22 mouse cellular contexts compared by ENCODE assay signal in genomic region chr6:5048025-5048424, GRCm38 (mm10).
DNase-seq lines count a peak whose midpoint lies in the region; ATAC-seq and TF ChIP-seq lines count a peak whose summit lies in the region.
"Had no signal": no experiment of that assay in that cellular context is flagged by ENCODE, and none has a peak within 500 bp of the region (broad histone marks: within the 10 kb centered on the region; RNA-seq: fewer than 3 reads in every experiment).

No protein-coding gene starts in this region.

- H3K9ac ChIP-seq in lung, embryonic 16.5 days (ENCODE audit: low read length), result no peak overlapping the region
- no peak overlapping the region for H3K9ac ChIP-seq in midbrain, embryonic 11.5 days (ENCODE audit: low read length)
- H3K9ac ChIP-seq: embryonic facial prominence, embryonic 13.5 days; embryonic facial prominence, embryonic 15.5 days; forebrain, embryonic 12.5 days had no signal

- no peak overlapping the region for H3K4me3 ChIP-seq in lung, embryonic 16.5 days (ENCODE audit: low read length)
- no peak overlapping the region for H3K4me3 ChIP-seq in lung, adult 2 months (replicated peaks; ENCODE audit: extremely low read depth, low read depth, low read length)
- H3K4me3 ChIP-seq in midbrain, embryonic 11.5 days (ENCODE audit: low read depth, low read length), result no peak overlapping the region
- H3K4me3 ChIP-seq in midbrain, embryonic 10.5 days, result no peak overlapping the region
- H3K4me3 ChIP-seq: embryonic facial prominence, embryonic 13.5 days; embryonic facial prominence, embryonic 15.5 days; erythroblast, embryonic 14.5 days; forebrain, embryonic 10.5 days; forebrain, embryonic 12.5 days had no signal

- no peak for TF ChIP-seq POLR2A in lung, adult 2 months (IDR thresholded peaks at IDR 0.05; ENCODE audit: borderline replicate concordance, extremely low read depth, low read depth, low read length)

- no peaks in the 10 kb centered on the region; the same call in 1 of the 2 replicates for H3K9me3 ChIP-seq in lung, embryonic 16.5 days (ENCODE audit: control insufficient read depth, low read length)
- no peaks in the 10 kb centered on the region for H3K9me3 ChIP-seq in midbrain, embryonic 11.5 days (ENCODE audit: control insufficient read depth, low read length)
- no peaks in the 10 kb centered on the region for H3K9me3 ChIP-seq in midbrain, embryonic 10.5 days (replicated peaks)
- H3K9me3 ChIP-seq: embryonic facial prominence, embryonic 13.5 days; embryonic facial prominence, embryonic 15.5 days; forebrain, embryonic 10.5 days; forebrain, embryonic 12.5 days had no signal

- H3K27me3 ChIP-seq in lung, embryonic 16.5 days (ENCODE audit: control insufficient read depth, insufficient read depth, low read depth, low read length), result no peaks in the 10 kb centered on the region
- no peaks in the 10 kb centered on the region for H3K27me3 ChIP-seq in midbrain, embryonic 11.5 days (ENCODE audit: control insufficient read depth, insufficient read depth, low read length)
- no peaks in the 10 kb centered on the region for H3K27me3 ChIP-seq in midbrain, embryonic 10.5 days (ENCODE audit: low read depth, poor library complexity, severe bottlenecking)
- H3K27me3 ChIP-seq: embryonic facial prominence, embryonic 13.5 days; embryonic facial prominence, embryonic 15.5 days; forebrain, embryonic 12.5 days had no signal

- peak; percentile 81 for ATAC-seq in lung, embryonic 16.5 days (ENCODE audit: low read depth)
- ATAC-seq in midbrain, embryonic 11.5 days (ENCODE audit: low FRiP score), result no peak
- ATAC-seq: forebrain, embryonic 14.5 days had no signal

- no peak overlapping the region for H3K4me2 ChIP-seq in lung, embryonic 16.5 days (ENCODE audit: low read depth, low read length)
- no peak overlapping the region for H3K4me2 ChIP-seq in midbrain, embryonic 11.5 days
- H3K4me2 ChIP-seq: embryonic facial prominence, embryonic 13.5 days; embryonic facial prominence, embryonic 15.5 days; forebrain, embryonic 12.5 days had no signal

- TF ChIP-seq CTCF in lung, adult 2 months (IDR thresholded peaks at IDR 0.05; ENCODE audit: insufficient read depth, low read length), result no peak

- DNase-seq in lung, postnatal 14 days, result no peak
- DNase-seq in lung, postnatal 25 days (ENCODE audit: low spot score), result peak; percentile 24
- DNase-seq in lung, adult 2 months, result no peak
- DNase-seq in midbrain, embryonic 11.5 days (ENCODE audit: low spot score, missing footprints), result peak; percentile 73
- DNase-seq in midbrain, embryonic 10.5 days (ENCODE audit: low spot score), result no peak
- DNase-seq: adrenal gland, adult 2 months; adrenal gland, postnatal 10 days; adrenal gland, postnatal 25 days; cerebellum, adult 11 months; cerebellum, adult 18-20 months; cerebellum, adult 8-10 months; cerebellum, adult 9-11 months; cerebellum, postnatal 14 days; cerebellum, postnatal 36 days; embryo, embryonic 11 days had no signal

- 66% methylated on average over 3 of the region's 3 CpGs for WGBS in lung, embryonic 16.5 days
- 71% methylated on average over 3 of the region's 3 CpGs for WGBS in lung, adult 2 months
- WGBS in midbrain, embryonic 11.5 days, result 94% methylated on average over 3 of the region's 3 CpGs
- WGBS in midbrain, embryonic 10.5 days, result 92% methylated on average over 3 of the region's 3 CpGs

- H3K4me1 ChIP-seq in lung, embryonic 16.5 days (replicated peaks; ENCODE audit: control insufficient read depth, insufficient read depth, low read length), result no peaks in the 10 kb centered on the region
- H3K4me1 ChIP-seq in lung, adult 2 months (ENCODE audit: control insufficient read depth, insufficient read depth, low read length), result no peaks in the 10 kb centered on the region; the same call in 1 of the 2 replicates
- H3K4me1 ChIP-seq in midbrain, embryonic 11.5 days (ENCODE audit: control insufficient read depth, insufficient read depth, low read length), result no peaks in the 10 kb centered on the region
- no peaks in the 10 kb centered on the region for H3K4me1 ChIP-seq in midbrain, embryonic 10.5 days
- H3K4me1 ChIP-seq: embryonic facial prominence, embryonic 13.5 days; embryonic facial prominence, embryonic 15.5 days; forebrain, embryonic 10.5 days; forebrain, embryonic 12.5 days had no signal

- no peaks in the 10 kb centered on the region for H3K36me3 ChIP-seq in lung, embryonic 16.5 days (ENCODE audit: control insufficient read depth, insufficient read depth, low read length)
- no peaks in the 10 kb centered on the region for H3K36me3 ChIP-seq in midbrain, embryonic 11.5 days (ENCODE audit: control insufficient read depth, insufficient read depth, low read length)
- peaks cover 14% of the 10 kb centered on the region for H3K36me3 ChIP-seq in midbrain, embryonic 10.5 days
- H3K36me3 ChIP-seq: embryonic facial prominence, embryonic 13.5 days; embryonic facial prominence, embryonic 15.5 days had no signal

- H3K27ac ChIP-seq in lung, embryonic 16.5 days (ENCODE audit: low read length), result no peak overlapping the region
- H3K27ac ChIP-seq in midbrain, embryonic 11.5 days (ENCODE audit: low read depth, low read length), result no peak overlapping the region
- H3K27ac ChIP-seq in midbrain, embryonic 10.5 days (replicated peaks), result no peak overlapping the region
- H3K27ac ChIP-seq: embryonic facial prominence, embryonic 13.5 days; embryonic facial prominence, embryonic 15.5 days; forebrain, embryonic 10.5 days; forebrain, embryonic 12.5 days had no signal

Comparison
In these comparisons a context has a peak if more than half of its experiments do, and no peak if none do; other contexts are left out.
1. DNase-seq: peak in lung, postnatal 25 days (single experiment) and midbrain, embryonic 11.5 days (single experiment); none in lung, postnatal 14 days (single experiment), lung, adult 2 months (single experiment) and midbrain, embryonic 10.5 days (single experiment).